Mouse (Mus musculus) embryonic fibroblast, embryonic 13.5 days (primary cell): ENCODE results near the gene Pmp22.

Source experiments
- CTCF ChIP-seq: IDR thresholded peaks from 2 replicates; pipeline ENCODE4 v1.5.1; 2011; ENCODE audit warnings: mild to moderate bottlenecking, control low read depth, low read length, moderate library complexity, borderline replicate concordance; ENCODE audit not compliant: insufficient read depth
- POLR2A ChIP-seq: IDR thresholded peaks from 2 replicates; pipeline ENCODE4 v1.6.1; 2011; ENCODE audit warnings: low read depth, mild to moderate bottlenecking, control low read depth, low read length, moderate library complexity

GRCm38 (mm10) chr11:63098016-63098415, 30.8 kb upstream of the Pmp22 start:
- no peak for TF ChIP-seq POLR2A
- no peak for TF ChIP-seq CTCF
